ENCODE assay signal across 13 mouse cellular contexts in the genomic region with DNA sequence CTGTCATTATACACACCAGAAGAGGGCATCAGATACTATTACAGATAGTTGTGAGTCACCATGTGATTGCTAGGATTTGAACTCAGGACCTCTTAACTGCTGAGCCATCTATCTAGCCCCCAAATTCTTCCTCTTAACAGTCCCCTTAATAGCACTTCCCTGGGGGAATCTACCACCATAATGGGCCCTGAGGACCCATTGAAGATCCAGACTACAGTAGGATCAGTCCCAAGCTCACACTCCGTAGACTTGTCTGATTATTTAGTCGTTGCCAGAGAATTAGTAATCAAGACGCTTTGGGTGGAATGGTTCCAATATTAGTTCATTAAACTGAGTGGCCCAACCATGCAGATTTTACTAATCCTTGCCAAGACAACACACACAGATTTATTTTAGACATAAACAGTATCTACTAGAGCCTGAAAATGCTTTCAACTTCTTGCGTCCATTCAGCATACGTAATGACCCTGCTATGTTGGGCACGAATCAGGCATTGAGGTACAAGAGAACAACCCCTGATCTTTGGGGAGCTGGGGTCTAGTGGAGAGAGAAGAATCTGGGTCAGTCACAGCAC.
"Had no signal": no experiment of that assay in that cellular context is flagged by ENCODE, and none has a peak within 500 bp of the region (broad histone marks: within the 10 kb centered on the region; RNA-seq: fewer than 3 reads in every experiment).

No protein-coding gene starts in this region.

- H3K9ac ChIP-seq: kidney, embryonic 15.5 days; limb, embryonic 13.5 days; liver, embryonic 12.5 days; midbrain, embryonic 13.5 days; neural tube, embryonic 15.5 days had no signal

- H3K4me2 ChIP-seq: kidney, embryonic 15.5 days; limb, embryonic 13.5 days; liver, embryonic 12.5 days; midbrain, embryonic 13.5 days; neural tube, embryonic 15.5 days had no signal

- DNase-seq: kidney, adult 2 months; kidney, postnatal 14 days; left cerebral cortex, postnatal 4 days; right cerebral cortex, adult 18-20 months; right cerebral cortex, postnatal 25 days; thymus, postnatal 4 days had no signal

- H3K27me3 ChIP-seq: kidney, embryonic 15.5 days; limb, embryonic 13.5 days; liver, embryonic 12.5 days; midbrain, embryonic 13.5 days; neural tube, embryonic 15.5 days had no signal

- H3K4me1 ChIP-seq: kidney, embryonic 15.5 days; limb, embryonic 13.5 days; liver, embryonic 12.5 days; midbrain, embryonic 13.5 days; neural tube, embryonic 15.5 days had no signal

- H3K27ac ChIP-seq: kidney, embryonic 15.5 days; limb, embryonic 13.5 days; liver, embryonic 12.5 days; midbrain, embryonic 13.5 days; neural tube, embryonic 15.5 days had no signal

- H3K36me3 ChIP-seq: kidney, embryonic 15.5 days; limb, embryonic 13.5 days; liver, embryonic 12.5 days; midbrain, embryonic 13.5 days; neural tube, embryonic 15.5 days had no signal

- H3K4me3 ChIP-seq: kidney, embryonic 15.5 days; limb, embryonic 13.5 days; liver, embryonic 12.5 days; midbrain, embryonic 13.5 days; myocyte; neural tube, embryonic 15.5 days had no signal

- H3K9me3 ChIP-seq: kidney, embryonic 15.5 days; limb, embryonic 13.5 days; liver, embryonic 12.5 days; midbrain, embryonic 13.5 days; neural tube, embryonic 15.5 days had no signal

- ATAC-seq: intestine, embryonic 16.5 days; liver, embryonic 12.5 days; midbrain, embryonic 13.5 days had no signal
